Mouse (Mus musculus) neural tube, embryonic 15.5 days (tissue): ENCODE data around the gene Vipr2. TPM values are rescaled to one million over a fixed set of nuclear protein-coding genes. Genes with fewer than 3 reads are reported as not detected.

ENCODE experiments used
- ATAC-seq: fragments of 200-750 bp; cut with Nextera tagmentation; 2 replicates; pipeline ENCODE4 v1.8.0; 2017; ENCODE audit warnings: mild to moderate bottlenecking, moderate TSS enrichment, moderate library complexity; ENCODE audit not compliant: low FRiP score
- H3K27ac ChIP-seq: fragments of 300-500 bp; sonication (generic); replicated peaks from 2 replicates; pipeline ENCODE4 v1.5.1; 2015; ENCODE audit warnings: mild to moderate bottlenecking, inconsistent platforms
- H3K27me3 ChIP-seq: fragments of 300-500 bp; sonication (generic); replicated peaks from 2 replicates; pipeline ENCODE4 v1.6.1; 2015; ENCODE audit warnings: inconsistent platforms
- H3K36me3 ChIP-seq: fragments of 300-500 bp; sonication (generic); 2 replicates; pipeline ENCODE4 v1.6.1; 2015; ENCODE audit warnings: inconsistent platforms
- H3K4me1 ChIP-seq: fragments of 300-500 bp; sonication (generic); 2 replicates; pipeline ENCODE4 v1.6.1; 2015; ENCODE audit warnings: inconsistent platforms
- H3K4me2 ChIP-seq: fragments of 300-500 bp; sonication (generic); 2 replicates; pipeline ENCODE4 v1.6.1; 2015; ENCODE audit warnings: inconsistent platforms, mild to moderate bottlenecking, moderate library complexity
- H3K4me3 ChIP-seq: fragments of 300-500 bp; sonication (generic); replicated peaks from 2 replicates; pipeline ENCODE4 v1.5.1; 2015; ENCODE audit warnings: mild to moderate bottlenecking, inconsistent platforms
- H3K9ac ChIP-seq: fragments of 300-500 bp; sonication (generic); replicated peaks from 2 replicates; pipeline ENCODE4 v1.6.1; 2015; ENCODE audit warnings: mild to moderate bottlenecking, inconsistent platforms
- H3K9me3 ChIP-seq: fragments of 300-500 bp; sonication (generic); replicated peaks from 2 replicates; pipeline ENCODE4 v1.6.1; 2016; ENCODE audit warnings: inconsistent platforms
- WGBS: fragments of 180-500 bp; shearing (Covaris S2); methylation state at CpG from one replicate; pipeline ENCODE4 v1.1.7; 2015; ENCODE audit warnings: mixed read lengths; 5-methylcytosine and 5-hydroxymethylcytosine counted together
- microRNA-seq: library from miRNA; unstranded; fragments of <30 nt; microRNA quantifications from one replicate; pipeline ENCODE4, GENCODE M21; 2017
- polyA plus RNA-seq: library from polyadenylated mRNA; unstranded; fragments of >200 nt; fragmentation: Nextera tagmentation; extraction: Ambion mirVana; gene quantifications from 2 replicates; pipeline ENCODE4 v1.2.1, GENCODE M21; 2015

The Vipr2 gene
- polyA plus RNA-seq, 1 experiment from 2014 or later, result 0.96 TPM

GRCm38 (mm10) chr12:116165368-116165767, 87.8 kb downstream of the Vipr2 start:
- no peak overlapping the region for H3K4me3 ChIP-seq
- H3K4me1 ChIP-seq, result no peaks in the 10 kb centered on the region
- H3K27ac ChIP-seq, result no peak overlapping the region
- H3K9ac ChIP-seq, result no peak overlapping the region
- no peaks in the 10 kb centered on the region for H3K36me3 ChIP-seq
- H3K4me2 ChIP-seq, result no peak overlapping the region
- H3K27me3 ChIP-seq, result no peaks in the 10 kb centered on the region
- H3K9me3 ChIP-seq, result no peaks in the 10 kb centered on the region
- ATAC-seq, result no peak

GRCm38 (mm10) chr12:116169666-116170065, 92.1 kb downstream of the Vipr2 start:
- H3K9ac ChIP-seq, result no peak overlapping the region
- H3K4me1 ChIP-seq, result no peaks in the 10 kb centered on the region
- H3K9me3 ChIP-seq, result no peaks in the 10 kb centered on the region
- no peaks in the 10 kb centered on the region for H3K36me3 ChIP-seq
- H3K4me3 ChIP-seq, result no peak overlapping the region
- H3K4me2 ChIP-seq, result no peak overlapping the region
- 89% methylated on average over 5 of the region's 5 CpGs for WGBS
- no peaks in the 10 kb centered on the region for H3K27me3 ChIP-seq
- ATAC-seq, result no peak
- H3K27ac ChIP-seq, result no peak overlapping the region

GRCm38 (mm10) chr12:116176930-116177329, 99.4 kb downstream of the Vipr2 start:
- 94% methylated on average over 3 of the region's 3 CpGs for WGBS
- Histone ChIP-seq H3K9ac (no peak overlapping the region), H3K36me3 (no peaks in the 10 kb centered on the region), H3K4me1 (no peaks in the 10 kb centered on the region), H3K27me3 (no peaks in the 10 kb centered on the region), H3K27ac (no peak overlapping the region), H3K4me3 (no peak overlapping the region), H3K9me3 (no peaks in the 10 kb centered on the region), H3K4me2 (no peak overlapping the region)
- ATAC-seq, result no peak

GRCm38 (mm10) chr12:116181436-116182050, 104.0 kb downstream of the Vipr2 start:
- Histone ChIP-seq H3K4me1 (no peaks in the 10 kb centered on the region), H3K9ac (no peak overlapping the region), H3K4me3 (no peak overlapping the region), H3K9me3 (no peaks in the 10 kb centered on the region), H3K27ac (no peak overlapping the region), H3K4me2 (no peak overlapping the region), H3K27me3 (no peaks in the 10 kb centered on the region), H3K36me3 (no peaks in the 10 kb centered on the region)
- 83% methylated on average over 4 of the region's 4 CpGs for WGBS
- ATAC-seq, result no peak

- H3K4me1 ChIP-seq, result no peaks in the 10 kb centered on the region
- H3K36me3 ChIP-seq, result no peaks in the 10 kb centered on the region
- no peak overlapping the region for H3K4me3 ChIP-seq
- H3K9ac ChIP-seq, result no peak overlapping the region
- no peak overlapping the region for H3K4me2 ChIP-seq
- ATAC-seq, result no peak
- no peak overlapping the region for H3K27ac ChIP-seq
- no peaks in the 10 kb centered on the region for H3K9me3 ChIP-seq
- H3K27me3 ChIP-seq, result no peaks in the 10 kb centered on the region
Observed at GRCm38 (mm10) chr12:116182376-116182775, 104.8 kb downstream of the Vipr2 start.

GRCm38 (mm10) chr12:116183212-116183935, 105.8 kb downstream of the Vipr2 start:
- WGBS, result 86% methylated on average over 6 of the region's 6 CpGs
- no peaks in the 10 kb centered on the region for H3K36me3 ChIP-seq
- ATAC-seq, result no peak
- no peaks in the 10 kb centered on the region for H3K4me1 ChIP-seq
- H3K9me3 ChIP-seq, result no peaks in the 10 kb centered on the region
- H3K27me3 ChIP-seq, result no peaks in the 10 kb centered on the region
- no peak overlapping the region for H3K4me2 ChIP-seq
- H3K9ac ChIP-seq, result no peak overlapping the region
- no peak overlapping the region for H3K27ac ChIP-seq
- H3K4me3 ChIP-seq, result no peak overlapping the region

GRCm38 (mm10) chr12:116193952-116194351, 116.4 kb downstream of the Vipr2 start:
- Histone ChIP-seq H3K27ac (no peak overlapping the region), H3K9ac (no peak overlapping the region), H3K4me3 (no peak overlapping the region), H3K4me2 (no peak overlapping the region), H3K4me1 (no peaks in the 10 kb centered on the region), H3K27me3 (no peaks in the 10 kb centered on the region), H3K9me3 (no peaks in the 10 kb centered on the region), H3K36me3 (no peaks in the 10 kb centered on the region)
- no peak for ATAC-seq
- WGBS, result 32% methylated on average over 6 of the region's 6 CpGs

- H3K4me2 ChIP-seq, result no peak overlapping the region
- no peaks in the 10 kb centered on the region for H3K9me3 ChIP-seq
- no peak overlapping the region for H3K27ac ChIP-seq
- H3K4me3 ChIP-seq, result no peak overlapping the region
- H3K4me1 ChIP-seq, result no peaks in the 10 kb centered on the region
- no peaks in the 10 kb centered on the region for H3K27me3 ChIP-seq
- no peaks in the 10 kb centered on the region for H3K36me3 ChIP-seq
- ATAC-seq, result no peak
- H3K9ac ChIP-seq, result no peak overlapping the region
Observed at GRCm38 (mm10) chr12:116194641-116195040, 117.1 kb downstream of the Vipr2 start.

Small RNA genes lying within 50 kb of the gene (microRNA-seq; reads per million reads assigned to microRNA genes)
- gene Gm44372, result not detected

Other genes starting within 250 kb of the Vipr2 start
- 43.3 and 47.1 TPM in 2 replicates for gene Zfp386, start 30.0 kb upstream of the Vipr2 start, polyA plus RNA-seq
- 20.9 and 22.1 TPM in 2 replicates for gene Wdr60, start 185.3 kb downstream of the Vipr2 start, polyA plus RNA-seq
- not detected in 2 replicates for gene Gm11027, start 197.7 kb downstream of the Vipr2 start, polyA plus RNA-seq
- 11.3 and 12.5 TPM in 2 replicates for gene Esyt2, start 203.5 kb downstream of the Vipr2 start, polyA plus RNA-seq